Mouse (Mus musculus): ENCODE data around the gene V1ra8.
"Not testable (repeated sequence)": the region's sequence is repeated elsewhere in the genome, so short reads cannot be mapped to it uniquely, and the experiment has no call there.

V1ra8 gene

GRCm38 (mm10) chr6:90202493-90202892 is at the start of gene V1ra8:
V1ra8 (plus strand) TSS chr6:90202793.
- DNase-seq (ENCODE audit: low read depth), result not testable (repeated sequence)

GRCm38 (mm10) chr6:90160139-90160538 is 42.5 kb upstream of the V1ra8 start:
- no peak for DNase-seq (ENCODE audit: low read depth)

GRCm38 (mm10) chr6:90174508-90174907 is 28.1 kb upstream of the V1ra8 start, which contains the start of gene Vmn1r52:
Vmn1r52 (plus strand) TSS chr6:90174808.
- DNase-seq (ENCODE audit: low read depth), result no peak

GRCm38 (mm10) chr6:90224338-90224737 is 21.7 kb downstream of the V1ra8 start, which contains the start of gene Vmn1r53:
Vmn1r53 (minus strand) TSS chr6:90224438.
- no peak for DNase-seq (ENCODE audit: low read depth)

- not testable (repeated sequence) for DNase-seq (ENCODE audit: low read depth)
These were observed 29.5 kb downstream of the V1ra8 start for GRCm38 (mm10) chr6:90232114-90232513.

- no peak for DNase-seq (ENCODE audit: low read depth)
These were observed 30.1 kb downstream of the V1ra8 start for GRCm38 (mm10) chr6:90232681-90233080.

GRCm38 (mm10) chr6:90244019-90244418 is 41.4 kb downstream of the V1ra8 start:
- DNase-seq (ENCODE audit: low read depth), result no peak

- no peak for DNase-seq (ENCODE audit: low read depth)
These were observed 43.4 kb downstream of the V1ra8 start, which contains the start of gene Vmn1r54 for GRCm38 (mm10) chr6:90246000-90246399. Vmn1r54 (plus strand) TSS chr6:90246300.

All from fibroblast of lung, adult 2 months (primary cell).